Mouse (Mus musculus) lung, adult 18-20 months (tissue): ENCODE data around the gene 4933411K16Rik.
"Not testable (repeated sequence)": the region's sequence is repeated elsewhere in the genome, so short reads cannot be mapped to it uniquely, and the experiment has no call there.

Experiments used
- DNase-seq, 2 experiments: peaks; one replicate each; pipeline ENCODE4 v3.0.0; 2022; ENCODE audit warnings: mixed read lengths in 2 of 2

Gene 4933411K16Rik

GRCm38 (mm10) chr19:42081613-42082012 is 29.6 kb downstream of the 4933411K16Rik start:
- DNase-seq = not testable (repeated sequence)

GRCm38 (mm10) chr19:42085690-42086089 is 33.6 kb downstream of the 4933411K16Rik start:
- no peak for DNase-seq

- peak; percentile 69 to 80 for DNase-seq
These were observed 34.1 kb downstream of the 4933411K16Rik start, which contains the start of gene Morn4 for GRCm38 (mm10) chr19:42086166-42086565. Gene Morn4 (minus strand): TSS chr19:42086357.

- peak; percentile 75 to 78 for DNase-seq
These were observed 37.2 kb downstream of the 4933411K16Rik start for GRCm38 (mm10) chr19:42089103-42089747.

- DNase-seq = peak; percentile 100
These were observed 37.9 kb downstream of the 4933411K16Rik start, which contains the start of gene Pi4k2a for GRCm38 (mm10) chr19:42089748-42090595. Gene Pi4k2a (plus strand): TSS chr19:42090470.

- peak in 1 of 2 experiments; percentile 46 for DNase-seq
These were observed 38.6 kb downstream of the 4933411K16Rik start for GRCm38 (mm10) chr19:42090637-42091141.

- no peak for DNase-seq
These were observed 47.4 kb downstream of the 4933411K16Rik start for GRCm38 (mm10) chr19:42099406-42099805.
